Mouse (Mus musculus) cortical plate, adult 2 months (tissue): ENCODE data around the gene Pld5.

Source experiments
- CTCF ChIP-seq: fragments of 200-500 bp; IDR thresholded peaks from 2 replicates; pipeline ENCODE4 v1.5.1; 2011; ENCODE audit warnings: mild to moderate bottlenecking, control low read depth, low read length; ENCODE audit not compliant: insufficient read depth; ENCODE audit errors: extremely low read depth
- POLR2A ChIP-seq: fragments of 200-500 bp; IDR thresholded peaks from 2 replicates; pipeline ENCODE4 v1.6.1; 2011; ENCODE audit warnings: mild to moderate bottlenecking, low read length, control low read depth; ENCODE audit not compliant: insufficient read depth; ENCODE audit errors: extremely low read depth

- TF ChIP-seq POLR2A (no peak), CTCF (no peak)
These were observed 183.0 kb downstream of the Pld5 start for GRCm38 (mm10) chr1:176092119-176092518.
